Mouse (Mus musculus) frontal cortex, adult 2 months (tissue): ENCODE data around the gene 4930402K13Rik. TPM values are rescaled to one million over a fixed set of nuclear protein-coding genes. Genes with fewer than 3 reads are reported as not detected.
"Not testable (repeated sequence)": the region's sequence is repeated elsewhere in the genome, so short reads cannot be mapped to it uniquely, and the experiment has no call there.

Source experiments
- DNase-seq, 2 experiments: peaks; one replicate each; pipeline ENCODE4 v3.0.0; 2022; ENCODE audit warnings: low spot score in 1 of 2; ENCODE audit errors: extremely low spot score in 1 of 2
- polyA plus RNA-seq: library from polyadenylated mRNA; depleted of rRNA; stranded (reverse); fragments of >200 nt; gene quantifications from 2 replicates; pipeline ENCODE4 v1.2.3, GENCODE M21; 2012; rRNA removed

The 4930402K13Rik gene
- not detected in 2 replicates for polyA plus RNA-seq

DNA sequence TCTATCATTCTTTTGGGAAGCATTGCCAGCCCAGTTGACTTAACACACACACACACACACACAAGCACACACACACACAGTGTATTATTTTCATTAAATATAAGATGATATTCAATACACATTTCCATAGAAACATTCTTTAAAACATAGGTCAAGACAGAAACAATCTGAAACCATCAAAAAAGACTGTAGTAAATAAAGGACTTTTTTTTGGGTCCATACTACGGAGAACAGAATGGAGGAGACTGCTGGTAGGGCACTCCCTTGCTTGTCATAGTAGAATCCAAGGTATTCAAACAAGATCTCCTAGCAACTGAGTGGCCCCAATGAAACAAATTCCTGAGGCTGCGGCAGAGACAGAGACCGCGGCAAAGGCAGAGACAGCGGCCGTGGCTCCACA lies at the start of gene 4930402K13Rik:
TSS of gene 4930402K13Rik (plus strand) at position 301 of the 400 bp plus-strand sequence.
- DNase-seq: no peak

DNA sequence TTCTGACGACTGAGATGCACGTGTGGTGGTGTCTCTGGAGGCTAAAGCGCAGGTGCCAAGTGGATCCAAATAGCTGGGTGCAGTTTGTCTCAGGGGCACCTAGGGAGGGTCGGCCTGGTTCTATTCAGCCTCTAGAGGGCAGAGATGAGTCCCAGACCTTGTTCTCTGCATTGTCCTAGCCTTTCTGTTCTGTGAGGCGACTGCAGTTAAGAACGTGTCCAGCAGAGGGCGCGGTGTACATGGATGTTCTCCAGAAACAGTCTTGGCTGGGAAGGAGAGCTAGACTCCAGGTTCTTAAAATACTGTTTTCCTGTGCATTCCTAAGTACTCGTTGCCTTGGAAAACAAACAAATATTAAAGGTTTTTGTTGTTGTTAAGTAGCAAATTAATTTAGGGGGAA lies 43.4 kb upstream of the 4930402K13Rik start:
- peak; percentile 42 to 98 for DNase-seq

DNA sequence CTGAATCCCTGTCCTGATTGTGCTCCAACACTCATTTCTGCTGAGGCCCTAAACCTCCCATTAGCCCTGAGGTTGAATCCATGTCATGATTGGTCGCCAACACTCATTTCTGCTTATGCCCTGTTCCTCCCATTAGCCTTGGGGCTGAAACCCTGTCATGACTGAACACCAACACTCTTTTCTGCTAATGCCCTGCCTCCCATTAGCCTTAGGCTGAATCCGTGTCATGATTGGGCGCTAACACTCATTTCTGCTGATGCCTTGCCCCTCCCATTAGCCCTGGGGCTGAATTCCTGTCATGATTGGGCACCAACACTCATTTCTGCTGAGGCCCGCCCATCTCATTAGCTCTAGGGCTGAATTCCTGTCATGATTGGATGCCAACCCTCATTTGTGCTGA lies 42.3 kb upstream of the 4930402K13Rik start:
- no peak for DNase-seq

DNA sequence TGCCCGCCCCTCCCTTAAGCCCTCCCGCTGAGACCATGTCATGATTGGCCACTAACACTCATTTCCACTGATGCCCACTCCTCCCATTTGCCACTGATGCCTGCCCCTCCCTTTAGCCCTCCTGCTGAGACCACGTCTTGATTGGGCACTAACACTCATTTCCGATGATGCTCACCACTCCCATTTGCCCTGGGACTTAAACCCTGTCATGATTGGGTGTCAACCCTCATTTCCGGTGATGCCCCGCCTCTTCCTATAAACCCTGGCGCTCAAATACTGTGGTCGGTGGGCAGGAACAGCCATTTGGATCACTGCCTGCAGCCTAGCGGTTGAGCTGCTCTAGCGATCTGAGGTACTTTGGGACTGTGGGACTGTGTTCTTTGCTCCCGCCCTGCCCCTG lies 41.6 kb upstream of the 4930402K13Rik start, which contains the start of gene Fthl17f:
TSS of gene Fthl17f (plus strand) at position 301 of the 400 bp plus-strand sequence.
- not testable (repeated sequence) for DNase-seq

DNA sequence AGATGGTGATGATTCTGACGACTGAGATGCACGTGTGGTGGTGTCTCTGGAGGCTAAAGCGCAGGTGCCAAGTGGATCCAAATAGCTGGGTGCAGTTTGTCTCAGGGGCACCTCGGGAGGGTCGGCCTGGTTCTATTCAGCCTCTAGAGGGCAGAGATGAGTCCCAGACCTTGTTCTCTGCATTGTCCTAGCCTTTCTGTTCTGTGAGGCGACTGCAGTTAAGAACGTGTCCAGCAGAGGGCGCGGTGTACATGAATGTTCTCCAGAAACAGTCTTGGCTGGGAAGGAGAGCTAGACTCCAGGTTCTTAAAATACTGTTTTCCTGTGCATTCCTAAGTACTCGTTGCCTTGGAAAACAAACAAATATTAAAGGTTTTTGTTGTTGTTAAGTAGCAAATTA lies 26.7 kb upstream of the 4930402K13Rik start:
- DNase-seq: peak; percentile 70 to 79

DNA sequence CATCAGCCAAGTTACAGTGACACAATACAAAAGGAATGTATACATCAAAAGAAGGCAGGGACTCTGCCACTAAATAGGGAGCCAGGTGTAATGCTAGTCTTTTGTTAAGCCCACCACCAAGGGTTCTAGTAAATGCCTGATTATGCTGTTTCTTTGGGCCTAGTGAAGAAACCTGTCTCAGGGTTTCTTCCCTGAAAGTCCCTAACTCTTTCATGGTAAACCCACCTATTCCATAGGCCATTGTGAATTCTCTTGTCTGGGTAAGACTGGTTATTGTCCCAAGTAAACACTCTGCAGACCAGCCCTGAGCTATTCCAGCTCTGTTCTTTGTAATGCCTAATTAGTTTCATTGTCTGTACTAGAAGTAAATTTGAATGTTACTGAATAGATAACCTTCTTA lies 9.3 kb upstream of the 4930402K13Rik start:
- not testable (repeated sequence) for DNase-seq

DNA sequence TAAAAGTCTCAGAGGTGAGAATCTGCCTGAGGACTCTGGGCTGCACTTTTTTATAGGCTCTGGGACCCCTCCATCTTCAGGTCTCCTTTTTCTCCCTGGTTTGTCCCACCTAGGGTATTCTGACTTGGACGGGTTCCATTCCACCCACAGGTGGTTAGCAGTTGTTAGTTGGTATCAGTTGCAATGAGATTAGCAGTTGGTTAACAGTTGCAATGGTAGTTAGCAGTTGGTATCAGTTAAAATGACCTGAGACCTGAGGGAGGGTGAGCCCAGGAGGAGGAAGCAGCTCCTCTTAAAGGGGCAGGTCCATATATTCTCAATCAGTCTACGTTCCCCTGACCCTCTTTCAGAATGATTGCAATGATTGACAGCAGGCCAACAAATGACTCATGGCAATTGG lies 6.0 kb downstream of the 4930402K13Rik start:
- no peak for DNase-seq

DNA sequence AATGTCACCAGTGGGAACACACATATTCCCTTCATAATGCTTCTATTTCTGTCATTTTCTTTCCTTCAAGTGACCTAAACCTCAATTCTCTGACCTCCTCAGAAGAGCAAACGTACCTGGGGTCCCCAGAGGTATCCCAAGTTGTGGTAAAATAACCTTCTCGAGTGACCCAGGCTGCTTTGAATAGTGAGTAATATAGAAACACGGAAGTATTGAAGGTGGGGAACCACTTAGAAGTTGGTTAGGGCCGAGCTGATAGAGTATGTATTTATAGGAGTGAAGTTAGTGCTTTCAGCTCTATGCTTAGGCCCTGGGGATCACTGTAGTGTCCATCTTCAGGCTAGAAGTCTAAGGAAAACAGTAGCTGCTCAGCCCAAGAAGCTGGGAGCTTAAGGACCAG lies 20.6 kb downstream of the 4930402K13Rik start:
- DNase-seq: no peak

DNA sequence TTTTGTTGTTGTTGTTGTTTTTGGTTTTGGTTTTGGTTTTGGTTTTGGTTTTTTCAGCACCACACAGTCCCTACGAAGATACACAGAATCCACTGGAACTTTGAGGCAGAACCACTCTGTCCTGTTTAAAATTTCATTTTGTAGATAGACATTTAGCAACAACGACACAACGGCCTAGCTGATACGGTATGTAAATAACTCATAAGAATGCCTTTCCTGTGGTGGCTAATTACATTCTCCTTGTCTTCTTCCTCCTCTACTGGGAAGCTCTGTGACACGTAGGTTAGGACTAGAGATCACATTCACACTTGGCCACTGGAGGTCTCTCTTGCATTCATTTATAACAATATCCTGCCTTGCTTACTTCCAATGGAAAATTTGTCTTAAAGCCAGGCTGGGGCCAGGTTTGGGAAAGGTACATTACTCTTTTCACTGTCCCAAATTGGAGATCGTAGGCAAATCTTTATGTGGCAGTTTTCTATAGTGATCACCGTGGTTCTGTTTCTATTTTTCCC lies 24.0 kb downstream of the 4930402K13Rik start:
- peak; percentile 5 to 62 for DNase-seq

DNA sequence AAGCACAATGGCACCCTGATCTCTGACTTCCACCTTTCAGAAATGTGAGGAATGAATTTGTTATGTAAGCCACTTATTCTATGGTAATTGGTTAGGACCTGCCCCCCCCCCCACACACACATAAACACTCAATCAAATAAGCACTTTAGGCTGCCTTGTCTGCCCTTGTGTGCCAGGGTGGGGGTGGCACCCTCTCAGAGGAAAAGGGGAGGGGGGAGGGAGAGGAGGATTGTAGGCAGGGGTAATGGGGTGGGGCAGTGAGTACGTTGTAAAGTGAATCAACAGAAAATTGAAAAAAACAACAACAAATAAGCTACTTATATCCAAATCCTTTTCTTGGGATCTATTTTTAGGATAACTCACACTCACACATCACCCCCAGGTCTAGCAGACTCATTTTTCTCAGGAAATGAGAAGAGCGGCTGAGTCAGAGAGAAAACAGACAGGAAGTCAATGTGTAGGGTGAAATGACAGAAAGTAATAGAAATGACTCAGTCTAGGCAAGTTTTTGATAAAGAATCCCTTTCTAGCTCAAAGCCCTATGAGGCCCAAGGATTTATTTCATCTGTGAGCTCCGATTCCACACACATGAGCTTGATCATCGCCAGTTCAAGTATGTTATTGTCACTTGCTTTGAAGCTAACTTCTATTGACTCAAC lies 35.1 kb downstream of the 4930402K13Rik start:
- peak in 1 of 2 experiments; percentile 20 for DNase-seq

DNA sequence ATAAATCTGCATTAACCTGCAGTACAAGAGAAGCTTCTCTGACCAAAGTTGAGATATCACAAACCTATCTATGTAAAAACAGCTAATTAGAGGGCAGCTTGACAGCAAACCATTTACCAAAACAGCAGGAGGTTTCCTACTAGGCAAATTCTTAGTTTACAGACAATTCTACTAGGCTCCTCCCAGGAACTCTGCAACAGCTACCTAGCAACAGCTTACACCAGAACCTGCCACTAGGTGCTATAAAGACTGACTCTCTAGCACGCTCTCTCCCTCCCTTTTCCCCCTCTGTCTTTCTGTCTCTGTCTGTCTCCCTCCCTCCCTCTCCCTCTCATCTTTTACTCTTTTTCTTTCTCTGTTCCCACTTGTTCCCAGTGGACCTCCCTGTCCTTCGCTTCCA lies 38.3 kb downstream of the 4930402K13Rik start:
- DNase-seq: no peak

Other genes with a start within 250 kb of the 4930402K13Rik start
- not detected in 2 replicates for gene Gm5751, start 230.3 kb upstream of the 4930402K13Rik start, polyA plus RNA-seq
- gene B630019K06Rik, start 212.2 kb upstream of the 4930402K13Rik start, polyA plus RNA-seq: 20.0 and 20.4 TPM in 2 replicates
- gene Fthl17b, start 141.6 kb upstream of the 4930402K13Rik start, polyA plus RNA-seq: not detected in 2 replicates
- gene Fthl17c, start 128.0 kb upstream of the 4930402K13Rik start, polyA plus RNA-seq: not detected in 2 replicates
- not detected in 2 replicates for gene Fthl17d, start 117.8 kb upstream of the 4930402K13Rik start, polyA plus RNA-seq
- gene Fthl17e, start 71.1 kb upstream of the 4930402K13Rik start, polyA plus RNA-seq: not detected in 2 replicates
- gene Fthl17f, start 41.5 kb upstream of the 4930402K13Rik start, polyA plus RNA-seq: not detected in 2 replicates
- 2.9 and 3.0 TPM in 2 replicates for gene Lancl3, start 95.3 kb downstream of the 4930402K13Rik start, polyA plus RNA-seq
- not detected in 2 replicates for gene Gm14862, start 152.3 kb downstream of the 4930402K13Rik start, polyA plus RNA-seq
- gene Xk, start 168.2 kb downstream of the 4930402K13Rik start, polyA plus RNA-seq: 7.5 and 8.3 TPM in 2 replicates
- gene H2al1m, start 179.2 kb downstream of the 4930402K13Rik start, polyA plus RNA-seq: 0.34 and 0.58 TPM in 2 replicates
- gene H2al1k, start 246.1 kb downstream of the 4930402K13Rik start, polyA plus RNA-seq: not detected in 2 replicates